Mouse (Mus musculus) ovary, postnatal 36 days (tissue): ENCODE measurements around the gene Serpinb6d.

Experiments used
- DNase-seq: peaks from one replicate; pipeline ENCODE4 v3.0.0; 2022; ENCODE audit warnings: low spot score, mixed read lengths

Gene Serpinb6d

GRCm38 (mm10) chr13:33661105-33661504 lies at the start of gene Serpinb6d:
Serpinb6d (plus strand) TSS chr13:33661405.
- DNase-seq: no peak

DNA sequence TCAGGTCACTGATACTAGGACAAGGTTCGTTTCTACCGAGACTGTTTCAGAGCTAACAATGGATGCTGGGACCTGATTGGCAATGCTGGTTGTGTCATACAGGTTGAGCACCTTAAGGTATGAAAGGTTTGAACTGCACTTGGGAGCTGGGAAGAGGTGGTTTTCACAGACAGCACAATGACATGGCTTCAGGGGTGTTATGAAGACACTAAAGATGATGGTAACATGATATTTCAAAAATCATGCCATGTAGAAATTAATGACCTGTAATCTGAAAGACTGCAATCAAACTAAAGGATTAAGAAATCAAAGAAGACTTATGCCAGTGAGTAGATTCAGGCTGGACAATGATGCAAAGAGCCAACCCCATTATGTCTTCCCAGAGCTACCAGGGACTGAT lies 38.3 kb upstream of the Serpinb6d start:
- no peak for DNase-seq

- DNase-seq: no peak
Measured at GRCm38 (mm10) chr13:33642540-33642939, 18.7 kb upstream of the Serpinb6d start.

DNA sequence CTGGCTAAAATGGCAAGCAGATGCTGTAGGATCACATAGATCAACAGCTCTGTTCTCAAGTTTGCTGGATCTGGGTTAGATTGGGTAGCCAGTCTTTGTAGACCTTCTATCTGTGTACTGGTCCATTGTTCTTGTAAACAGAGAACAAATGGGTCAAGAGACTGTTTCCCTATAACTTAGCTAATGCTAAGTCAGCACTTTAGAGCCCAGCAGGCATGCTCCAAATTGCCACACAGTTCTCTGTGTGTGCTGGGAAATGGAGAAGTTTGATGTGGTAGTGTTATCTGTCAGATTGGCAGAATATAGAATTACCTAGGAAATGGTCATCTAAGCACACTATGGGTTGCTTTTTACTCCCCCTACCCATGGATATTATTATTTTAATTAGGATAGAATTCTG lies 1.3 kb downstream of the Serpinb6d start:
- no peak for DNase-seq

- no peak for DNase-seq
Measured at GRCm38 (mm10) chr13:33720296-33720695, 59.1 kb downstream of the Serpinb6d start.
